Mouse (Mus musculus) lung, embryonic 14.5 days (tissue): ENCODE data around the gene Med27. TPM values are rescaled to one million over a fixed set of nuclear protein-coding genes. Genes with fewer than 3 reads are reported as not detected.

ENCODE experiments used
- ATAC-seq: fragments of 200-750 bp; cut with Nextera tagmentation; 2 replicates; pipeline ENCODE4 v1.8.0; 2017; ENCODE audit warnings: mild to moderate bottlenecking, moderate TSS enrichment, moderate library complexity; ENCODE audit not compliant: insufficient read depth
- DNase-seq: peaks from one replicate; pipeline ENCODE4 v3.0.0-alpha.2; 2015
- H3K27ac ChIP-seq: fragments of 300-500 bp; sonication (generic); 2 replicates; pipeline ENCODE4 v1.5.1; 2014; ENCODE audit warnings: low read depth, mild to moderate bottlenecking, moderate library complexity
- H3K27me3 ChIP-seq: fragments of 300-500 bp; sonication (generic); 2 replicates; pipeline ENCODE4 v1.6.1; 2014; ENCODE audit warnings: low read length, control low read depth; ENCODE audit not compliant: insufficient read depth
- H3K36me3 ChIP-seq: fragments of 300-500 bp; sonication (generic); 2 replicates; pipeline ENCODE4 v1.6.1; 2014; ENCODE audit warnings: control low read depth; ENCODE audit not compliant: insufficient read depth
- H3K4me1 ChIP-seq: fragments of 300-500 bp; sonication (generic); 2 replicates; pipeline ENCODE4 v1.6.1; 2014; ENCODE audit warnings: antibody characterized with exemption, control low read depth; ENCODE audit not compliant: insufficient read depth
- H3K4me2 ChIP-seq: fragments of 300-500 bp; sonication (generic); 2 replicates; pipeline ENCODE4 v1.6.1; 2014; ENCODE audit warnings: mild to moderate bottlenecking
- H3K4me3 ChIP-seq: fragments of 300-500 bp; sonication (generic); 2 replicates; pipeline ENCODE4 v1.5.1; 2014; ENCODE audit warnings: low read depth, low read length
- H3K9ac ChIP-seq: fragments of 300-500 bp; sonication (generic); 2 replicates; pipeline ENCODE4 v1.6.1; 2014
- H3K9me3 ChIP-seq: fragments of 300-500 bp; sonication (generic); 2 replicates; pipeline ENCODE4 v1.6.1; 2016; ENCODE audit warnings: low read depth, low read length, control low read depth
- CTCF ChIP-seq: IDR thresholded peaks from 2 replicates; pipeline ENCODE4 v1.5.1; 2016; ENCODE audit warnings: antibody characterized with exemption, low read depth
- WGBS: fragments of 180-500 bp; shearing (Covaris S2); extraction: QIAGEN DNeasy Blood & Tissue Kit; methylation state at CpG from one replicate; pipeline ENCODE4 v1.1.7; 2014; 5-methylcytosine and 5-hydroxymethylcytosine counted together
- polyA plus RNA-seq: library from polyadenylated mRNA; unstranded; fragments of >200 nt; fragmentation: Nextera tagmentation; extraction: Ambion mirVana; gene quantifications from 2 replicates; pipeline ENCODE4 v1.2.1, GENCODE M21; 2014

The Med27 gene
- polyA plus RNA-seq, 1 experiment from 2014 or later, result 53.0 TPM

DNA sequence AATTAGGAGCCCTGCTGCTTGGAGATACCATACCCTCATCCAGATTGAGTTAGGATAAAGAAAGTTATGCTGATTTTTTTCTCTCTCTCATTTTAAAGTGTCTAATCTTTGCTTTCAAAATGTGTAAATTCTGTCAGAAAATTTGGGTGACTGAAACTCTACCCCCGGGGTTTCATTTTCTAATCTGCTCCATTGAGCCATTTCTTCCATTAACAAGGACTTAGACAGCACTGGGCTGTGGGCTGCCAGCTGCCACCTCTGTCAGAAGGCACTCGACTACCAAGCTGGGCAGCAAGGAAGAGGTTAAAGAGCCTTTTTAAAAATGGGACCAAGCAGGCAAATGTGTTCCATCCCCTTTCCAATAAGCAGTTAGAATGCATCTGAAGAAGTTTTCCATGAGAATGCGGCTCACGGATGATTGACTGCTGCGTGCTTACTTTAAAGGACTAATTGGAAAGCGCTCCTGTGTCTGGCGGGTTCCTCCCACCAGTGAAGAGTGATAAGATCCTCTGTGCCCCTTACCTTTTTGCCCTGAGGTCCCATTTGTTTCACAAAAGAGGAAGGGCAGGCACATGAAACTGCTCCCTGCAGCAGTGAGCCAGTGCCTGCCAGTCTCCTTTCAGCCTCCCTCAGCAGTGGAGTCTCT lies 93.4 kb downstream of the Med27 start:
- DNase-seq, result no peak
- no peak for TF ChIP-seq CTCF
- peaks cover 6% of the 10 kb centered on the region; the same call in 1 of the 2 replicates for H3K4me1 ChIP-seq

GRCm38 (mm10) chr2:29442275-29442674 lies 95.7 kb downstream of the Med27 start:
- no peak for TF ChIP-seq CTCF
- no peak for ATAC-seq
- Histone ChIP-seq H3K9me3 (no peaks in the 10 kb centered on the region), H3K4me1 (peaks cover 6% of the 10 kb centered on the region; the same call in 1 of the 2 replicates), H3K4me3 (no peak overlapping the region), H3K9ac (no peak overlapping the region), H3K27me3 (no peaks in the 10 kb centered on the region), H3K27ac (no peak overlapping the region), H3K4me2 (no peak overlapping the region), H3K36me3 (no peaks in the 10 kb centered on the region)
- DNase-seq, result no peak

More for the DNA sequence above, 93.4 kb downstream of the Med27 start:
- Histone ChIP-seq H3K9ac (no peak overlapping the region), H3K9me3 (no peaks in the 10 kb centered on the region), H3K4me2 (no peak overlapping the region), H3K36me3 (no peaks in the 10 kb centered on the region), H3K4me3 (no peak overlapping the region), H3K27me3 (no peaks in the 10 kb centered on the region), H3K27ac (no peak overlapping the region)
- ATAC-seq, result no peak
- 54% methylated on average over 7 of the region's 7 CpGs for WGBS

DNA sequence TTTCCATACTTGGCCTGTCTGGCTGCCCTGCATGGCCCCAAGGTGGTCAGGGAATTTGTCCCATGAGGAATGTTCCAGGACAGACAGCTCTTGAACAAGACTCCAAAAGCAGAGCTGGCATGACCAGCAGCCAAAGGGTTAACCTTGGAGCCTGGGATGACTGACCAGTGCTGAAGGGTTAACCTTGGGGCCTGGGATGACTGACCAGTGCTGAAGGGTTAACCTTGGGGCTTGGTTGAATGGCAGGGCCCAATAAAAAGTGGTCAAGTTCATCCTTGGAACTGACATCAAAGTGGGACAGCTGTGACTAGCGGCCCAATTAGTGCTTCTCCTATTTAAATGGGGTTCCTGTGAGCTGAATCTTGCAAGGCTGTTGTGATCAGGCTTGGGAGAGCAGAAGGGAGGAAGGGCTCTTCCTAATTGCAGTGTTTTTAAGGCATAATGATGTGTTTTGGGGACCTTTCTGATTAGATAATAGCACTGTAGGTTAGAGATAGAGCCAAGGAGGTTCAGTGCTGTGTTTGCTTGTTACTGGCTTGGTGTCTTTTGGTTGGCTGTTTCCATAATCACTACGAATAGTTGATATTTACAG lies 97.1 kb downstream of the Med27 start:
- WGBS, result 79% methylated on average over 2 of the region's 2 CpGs
- no peak for TF ChIP-seq CTCF
- Histone ChIP-seq H3K4me3 (no peak overlapping the region), H3K4me1 (peaks cover under 1% of the 10 kb centered on the region; the same call in 1 of the 2 replicates), H3K27me3 (no peaks in the 10 kb centered on the region), H3K27ac (no peak overlapping the region), H3K36me3 (no peaks in the 10 kb centered on the region), H3K9ac (no peak overlapping the region), H3K9me3 (no peaks in the 10 kb centered on the region), H3K4me2 (no peak overlapping the region)
- ATAC-seq, result no peak
- no peak for DNase-seq

GRCm38 (mm10) chr2:29448476-29449002 lies 101.9 kb downstream of the Med27 start:
- H3K27ac ChIP-seq, result no peak overlapping the region
- H3K9me3 ChIP-seq, result no peaks in the 10 kb centered on the region
- no peak overlapping the region for H3K9ac ChIP-seq
- H3K4me3 ChIP-seq, result no peak overlapping the region
- TF ChIP-seq CTCF, result no peak
- 76% methylated on average over 7 of the region's 7 CpGs for WGBS
- no peak for DNase-seq
- H3K4me1 ChIP-seq, result no peaks in the 10 kb centered on the region; the same call in 1 of the 2 replicates
- H3K36me3 ChIP-seq, result no peaks in the 10 kb centered on the region
- H3K27me3 ChIP-seq, result no peaks in the 10 kb centered on the region
- ATAC-seq, result no peak
- no peak overlapping the region for H3K4me2 ChIP-seq

DNA sequence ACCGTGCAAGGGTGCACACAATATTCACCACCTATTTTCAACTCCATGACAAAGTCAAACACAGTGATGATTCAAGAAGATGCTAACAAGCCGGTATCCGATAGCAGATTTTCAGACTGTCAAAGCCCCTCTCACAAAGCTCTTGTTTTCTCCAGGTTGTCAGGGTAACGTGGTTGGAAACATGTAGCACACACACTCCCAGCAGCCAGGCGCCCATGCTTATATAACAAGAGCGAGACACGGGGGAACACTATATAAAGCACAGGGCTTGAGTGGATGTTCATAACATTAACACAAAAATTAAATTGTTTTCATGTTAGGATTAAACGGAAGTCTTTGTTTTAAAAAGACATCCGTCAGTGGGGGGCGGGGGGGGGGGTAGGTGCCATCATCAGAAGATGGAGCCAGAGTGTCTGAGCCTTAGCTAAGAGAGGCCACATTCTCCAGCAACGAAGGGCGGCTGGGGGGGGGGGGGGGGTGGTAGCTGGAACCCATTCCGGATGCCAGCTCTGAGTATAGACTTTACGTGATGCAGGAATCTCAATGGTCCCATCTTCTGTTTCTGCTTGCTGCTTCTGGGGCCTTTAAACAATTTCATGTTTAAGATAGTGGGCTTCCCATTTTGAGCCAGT lies 104.9 kb downstream of the Med27 start:
- H3K4me1 ChIP-seq, result 0 out of 2 replicates have a peak, but pooled peaks cover 3% of the 10 kb centered on the region
- H3K27ac ChIP-seq, result no peak overlapping the region
- no peaks in the 10 kb centered on the region for H3K36me3 ChIP-seq
- H3K4me3 ChIP-seq, result no peak overlapping the region
- H3K4me2 ChIP-seq, result no peak overlapping the region
- ATAC-seq (peak; percentile 58; the same call in 1 of the 2 replicates), DNase-seq (peak; percentile 73)
- WGBS, result 48% methylated on average over 14 of the region's 14 CpGs
- TF ChIP-seq CTCF, result no peak
- H3K27me3 ChIP-seq, result no peaks in the 10 kb centered on the region
- H3K9me3 ChIP-seq, result no peaks in the 10 kb centered on the region
- no peak overlapping the region for H3K9ac ChIP-seq

GRCm38 (mm10) chr2:29453376-29453775 lies 106.8 kb downstream of the Med27 start:
- Histone ChIP-seq H3K9me3 (no peaks in the 10 kb centered on the region), H3K4me2 (no peak overlapping the region), H3K27me3 (no peaks in the 10 kb centered on the region), H3K4me3 (no peak overlapping the region), H3K27ac (no peak overlapping the region), H3K36me3 (no peaks in the 10 kb centered on the region), H3K4me1 (0 out of 2 replicates have a peak, but pooled peaks cover 3% of the 10 kb centered on the region), H3K9ac (no peak overlapping the region)
- ATAC-seq, result no peak
- 80% methylated on average over 4 of the region's 4 CpGs for WGBS
- DNase-seq, result no peak
- TF ChIP-seq CTCF, result no peak
